Mouse (Mus musculus) heart, embryonic 14.5 days (tissue): Measurements from ENCODE around the gene 9030612E09Rik. TPM values are rescaled to one million over a fixed set of nuclear protein-coding genes. Genes with fewer than 3 reads are reported as not detected.
A peak's percentile ranks its signal among the peaks of the same experiment; 100 is the strongest.

Source experiments
- ATAC-seq: fragments of 200-750 bp; cut with Nextera tagmentation; 2 replicates; pipeline ENCODE4 v1.8.0; 2017; ENCODE audit warnings: low read depth, moderate TSS enrichment; ENCODE audit not compliant: insufficient number of reproducible peaks, insufficient read depth, low FRiP score
- H3K27ac ChIP-seq, 2 experiments: fragments of 200-500 bp in 1 of 2; fragments of 300-500 bp in 1 of 2; sonication (generic) in 1 of 2; replicated peaks in 1 of 2; 2 replicates each; pipeline ENCODE4 v1.5.1; 2012 to 2014; ENCODE audit warnings: low read depth in 2 of 2, low read length in 2 of 2, control low read depth in 1 of 2, mild to moderate bottlenecking in 1 of 2, mixed read lengths in 1 of 2; ENCODE audit not compliant: control insufficient read depth in 1 of 2, insufficient read depth in 1 of 2
- H3K27me3 ChIP-seq: fragments of 300-500 bp; sonication (generic); 2 replicates; pipeline ENCODE4 v1.6.1; 2014; ENCODE audit warnings: mild to moderate bottlenecking, low read length, control low read depth; ENCODE audit not compliant: control insufficient read depth, insufficient read depth
- H3K36me3 ChIP-seq: fragments of 300-500 bp; sonication (generic); 2 replicates; pipeline ENCODE4 v1.6.1; 2014; ENCODE audit warnings: mild to moderate bottlenecking, control low read depth, low read length, mixed read lengths; ENCODE audit not compliant: control insufficient read depth, insufficient read depth
- H3K4me1 ChIP-seq, 2 experiments: fragments of 200-500 bp in 1 of 2; fragments of 300-500 bp in 1 of 2; sonication (generic) in 1 of 2; 2 replicates each; pipeline ENCODE4 v1.6.1; 2012 to 2014; ENCODE audit warnings: low read length in 2 of 2, control low read depth in 1 of 2, mixed read lengths in 1 of 2; ENCODE audit not compliant: control insufficient read depth in 2 of 2, insufficient read depth in 2 of 2
- H3K4me2 ChIP-seq: fragments of 300-500 bp; sonication (generic); 2 replicates; pipeline ENCODE4 v1.6.1; 2014; ENCODE audit warnings: mild to moderate bottlenecking, low read length
- H3K4me3 ChIP-seq, 2 experiments: fragments of 200-500 bp in 1 of 2; fragments of 300-500 bp in 1 of 2; sonication (generic) in 1 of 2; 2 replicates each; pipeline ENCODE4 v1.5.1; 2012 to 2014; ENCODE audit warnings: low read length in 2 of 2, mild to moderate bottlenecking in 2 of 2, control low read depth in 1 of 2, low read depth in 1 of 2, moderate library complexity in 1 of 2; ENCODE audit not compliant: control insufficient read depth in 1 of 2, insufficient read depth in 1 of 2
- H3K9ac ChIP-seq: fragments of 300-500 bp; sonication (generic); 2 replicates; pipeline ENCODE4 v1.6.1; 2014; ENCODE audit warnings: mild to moderate bottlenecking, low read length
- H3K9me3 ChIP-seq: fragments of 300-500 bp; sonication (generic); 2 replicates; pipeline ENCODE4 v1.6.1; 2016; ENCODE audit warnings: low read length, control low read depth; ENCODE audit not compliant: control insufficient read depth
- WGBS: fragments of 180-500 bp; shearing (Covaris S2); extraction: QIAGEN DNeasy Blood & Tissue Kit; methylation state at CpG from one replicate; pipeline ENCODE4 v1.1.7; 2014; 5-methylcytosine and 5-hydroxymethylcytosine counted together
- polyA plus RNA-seq: library from polyadenylated mRNA; unstranded; fragments of >200 nt; fragmentation: Nextera tagmentation; extraction: Ambion mirVana; gene quantifications from 2 replicates; pipeline ENCODE4 v1.2.1, GENCODE M21; 2014

The 9030612E09Rik gene
- 0.49 and 0.55 TPM in 2 replicates for polyA plus RNA-seq

- Histone ChIP-seq H3K36me3 (no peaks in the 10 kb centered on the region), H3K9ac (peak within 1 kb of the TSS; percentile 84), H3K4me3 (peak within 1 kb of the TSS; percentile 82 to 85), H3K4me2 (peak within 1 kb of the TSS; percentile 94), H3K4me1 (peaks cover 6 to 19% of the 10 kb centered on the region in 2 experiments), H3K27me3 (peaks cover 12% of the 10 kb centered on the region), H3K9me3 (no peaks in the 10 kb centered on the region), H3K27ac (peak within 1 kb of the TSS; percentile 35 to 73; a peak in 3 of 4 replicates)
- WGBS, result under 1% methylated on average over 78 of the region's 91 CpGs
- peak; percentile 72 for ATAC-seq
These were observed at the start of gene 9030612E09Rik, which contains the start of gene Sobp for GRCm38 (mm10) chr10:43174326-43175155. TSS of gene 9030612E09Rik (plus strand) at chr10:43174704. TSS of gene Sobp (minus strand) at chr10:43174530.

DNA sequence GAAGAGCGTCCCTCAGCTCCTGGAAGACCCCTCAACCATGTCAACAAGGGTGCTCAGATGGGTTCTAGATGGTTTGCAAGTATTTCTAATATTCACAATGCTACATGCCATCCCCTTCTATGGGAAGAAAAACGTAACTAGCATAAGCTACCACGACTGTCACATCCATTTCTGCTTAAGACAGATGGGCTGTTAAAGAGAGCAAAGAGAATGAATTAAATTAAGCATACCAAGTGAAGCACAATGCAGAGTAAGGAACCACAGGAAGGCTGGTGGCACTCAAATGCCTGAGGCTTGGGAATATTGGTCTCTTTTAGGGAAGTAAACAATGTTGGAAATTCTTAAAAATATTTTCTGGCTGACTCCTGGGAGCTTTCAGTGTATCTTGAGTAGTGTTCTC is 45.8 kb upstream of the 9030612E09Rik start:
- Histone ChIP-seq H3K4me1 (peaks cover 7 to 11% of the 10 kb centered on the region in 2 experiments; a peak in 2 of 4 replicates), H3K9me3 (no peaks in the 10 kb centered on the region), H3K27me3 (no peaks in the 10 kb centered on the region), H3K36me3 (0 out of 2 replicates have a peak, but pooled peaks cover 4% of the 10 kb centered on the region), H3K4me3 (no peak overlapping the region), H3K9ac (no peak overlapping the region), H3K4me2 (no peak overlapping the region), H3K27ac (no peak overlapping the region)
- no peak for ATAC-seq
- 82% methylated on average over 3 of the region's 3 CpGs for WGBS

DNA sequence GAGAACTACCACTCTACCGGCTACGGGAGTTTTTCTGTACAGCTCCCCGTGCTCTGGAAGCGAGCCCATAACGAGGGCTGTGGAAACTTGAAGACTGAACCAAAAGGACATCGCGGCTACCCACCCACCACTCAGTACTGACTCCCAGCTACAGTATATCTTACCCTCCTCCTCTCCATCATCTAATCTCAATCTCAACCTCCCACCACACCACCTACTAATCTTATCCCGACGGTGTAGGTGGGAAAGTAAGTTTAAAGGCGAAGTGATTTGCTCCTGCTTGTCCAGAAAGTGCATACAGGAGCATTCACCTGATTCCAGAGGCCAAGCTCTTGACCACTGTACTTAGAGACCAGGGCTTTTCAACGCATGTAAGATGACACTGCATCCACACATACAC is 40.5 kb upstream of the 9030612E09Rik start:
- 87% methylated on average over 11 of the region's 11 CpGs for WGBS
- ATAC-seq, result no peak

GRCm38 (mm10) chr10:43143173-43143572 is 31.3 kb upstream of the 9030612E09Rik start:
- no peaks in the 10 kb centered on the region for H3K4me1 ChIP-seq
- 88% methylated on average over 9 of the region's 9 CpGs for WGBS
- no peaks in the 10 kb centered on the region for H3K9me3 ChIP-seq
- no peak overlapping the region for H3K4me3 ChIP-seq
- H3K27me3 ChIP-seq, result no peaks in the 10 kb centered on the region
- H3K27ac ChIP-seq, result no peak overlapping the region
- no peaks in the 10 kb centered on the region for H3K36me3 ChIP-seq
- no peak for ATAC-seq
- no peak overlapping the region for H3K9ac ChIP-seq
- H3K4me2 ChIP-seq, result no peak overlapping the region

More for the DNA sequence above, 40.5 kb upstream of the 9030612E09Rik start:
- no peak overlapping the region for H3K27ac ChIP-seq
- no peaks in the 10 kb centered on the region for H3K9me3 ChIP-seq
- no peaks in the 10 kb centered on the region for H3K36me3 ChIP-seq
- no peaks in the 10 kb centered on the region for H3K27me3 ChIP-seq
- H3K9ac ChIP-seq, result no peak overlapping the region
- H3K4me1 ChIP-seq, result no peaks in the 10 kb centered on the region; a peak in 1 of 4 replicates
- no peak overlapping the region for H3K4me2 ChIP-seq
- H3K4me3 ChIP-seq, result no peak overlapping the region

DNA sequence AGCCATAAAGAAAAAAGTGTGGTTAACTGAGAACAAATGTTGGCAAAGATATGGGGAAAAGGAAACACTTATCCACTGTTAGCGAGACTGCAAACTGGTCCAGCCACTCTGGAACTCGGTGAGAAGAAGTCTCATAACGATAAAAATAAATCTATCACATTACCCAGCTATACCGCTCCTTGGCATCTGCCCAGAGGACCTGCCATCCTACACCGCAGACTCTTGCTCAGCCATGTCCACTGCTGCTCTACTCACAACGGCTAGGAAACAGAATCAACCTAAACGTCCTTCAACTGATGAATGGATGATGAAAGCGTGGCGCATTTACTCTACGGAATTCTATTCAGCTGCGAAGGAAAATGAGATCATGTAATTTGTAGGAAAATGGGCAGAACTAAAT is 26.0 kb upstream of the 9030612E09Rik start:
- Histone ChIP-seq H3K27ac (no peak overlapping the region), H3K9ac (no peak overlapping the region), H3K4me1 (no peaks in the 10 kb centered on the region), H3K9me3 (no peaks in the 10 kb centered on the region), H3K36me3 (no peaks in the 10 kb centered on the region), H3K4me2 (no peak overlapping the region), H3K4me3 (no peak overlapping the region), H3K27me3 (no peaks in the 10 kb centered on the region)
- 75% methylated on average over 11 of the region's 11 CpGs for WGBS
- ATAC-seq, result no peak

- no peak for ATAC-seq
- H3K27me3 ChIP-seq, result no peaks in the 10 kb centered on the region
- H3K36me3 ChIP-seq, result peaks cover 5% of the 10 kb centered on the region; the same call in 1 of the 2 replicates
- no peak overlapping the region for H3K27ac ChIP-seq
- H3K9ac ChIP-seq, result no peak overlapping the region
- WGBS, result 74% methylated on average over 8 of the region's 8 CpGs
- H3K9me3 ChIP-seq, result no peaks in the 10 kb centered on the region
- H3K4me2 ChIP-seq, result no peak overlapping the region
- peaks cover 5 to 11% of the 10 kb centered on the region in 2 experiments for H3K4me1 ChIP-seq
- no peak overlapping the region for H3K4me3 ChIP-seq
These were observed 21.9 kb upstream of the 9030612E09Rik start for GRCm38 (mm10) chr10:43152643-43153042.

- Histone ChIP-seq H3K4me1 (peaks cover 12 to 19% of the 10 kb centered on the region in 2 experiments), H3K9ac (no peak overlapping the region), H3K27me3 (no peaks in the 10 kb centered on the region), H3K4me3 (no peak overlapping the region), H3K27ac (peak overlapping the region; percentile 45 to 67; a peak in 3 of 4 replicates), H3K36me3 (peaks cover 5% of the 10 kb centered on the region; the same call in 1 of the 2 replicates), H3K9me3 (no peaks in the 10 kb centered on the region), H3K4me2 (peak overlapping the region; percentile 38)
- ATAC-seq, result peak; percentile 54
- WGBS, result 29% methylated on average over 12 of the region's 12 CpGs
These were observed 19.4 kb upstream of the 9030612E09Rik start for GRCm38 (mm10) chr10:43155046-43155560.
